Mouse (Mus musculus): ENCODE results near the gene Btbd35f5. TPM values are rescaled to one million over a fixed set of nuclear protein-coding genes. Genes with fewer than 3 reads are reported as not detected.
"Not testable (repeated sequence)": the region's sequence is repeated elsewhere in the genome, so short reads cannot be mapped to it uniquely, and the experiment has no call there.

The Btbd35f5 gene
- not detected in 2 replicates for polyA plus RNA-seq (2011; ENCODE audit: insufficient read length, low read depth, missing spikeins)

- not testable (repeated sequence) for H3K27ac ChIP-seq (ENCODE audit: insufficient read depth, low read length); H3K4me3 ChIP-seq (ENCODE audit: insufficient read depth, low read length); H3K4me1 ChIP-seq (ENCODE audit: control insufficient read depth, insufficient read depth, low read length)
Measured at GRCm38 (mm10) chrX:32973597-32973996, at the start of gene Btbd35f5. Gene Btbd35f5 (plus strand): TSS chrX:32973897.

GRCm38 (mm10) chrX:32941468-32941867 is 32.2 kb upstream of the Btbd35f5 start, which contains the start of gene Gm21789:
Gene Gm21789 (plus strand): TSS chrX:32941768.
- not testable (repeated sequence) for H3K27ac ChIP-seq (ENCODE audit: insufficient read depth, low read length); H3K4me1 ChIP-seq (ENCODE audit: control insufficient read depth, insufficient read depth, low read length); H3K4me3 ChIP-seq (ENCODE audit: insufficient read depth, low read length)

Other genes starting within 250 kb of the Btbd35f5 start
- not detected in 2 replicates for gene Btbd35f21, start 247.8 kb upstream of the Btbd35f5 start, polyA plus RNA-seq (2011; ENCODE audit: insufficient read length, low read depth, missing spikeins)
- gene Btbd35f30, start 79.3 kb upstream of the Btbd35f5 start, polyA plus RNA-seq (2011; ENCODE audit: insufficient read length, low read depth, missing spikeins): not detected in 2 replicates
- gene Gm21789, start 32.1 kb upstream of the Btbd35f5 start, polyA plus RNA-seq (2011; ENCODE audit: insufficient read length, low read depth, missing spikeins): not detected in 2 replicates

All from embryonic fibroblast, embryonic 13.5 days (primary cell).